Mouse (Mus musculus) embryonic facial prominence, embryonic 12.5 days (tissue): ENCODE measurements around the gene Dusp6. TPM values are rescaled to one million over a fixed set of nuclear protein-coding genes. Genes with fewer than 3 reads are reported as not detected.

ENCODE experiments used
- ATAC-seq: fragments of 200-750 bp; cut with Nextera tagmentation; 2 replicates; pipeline ENCODE4 v1.8.0; 2017; ENCODE audit not compliant: insufficient number of reproducible peaks, insufficient read depth, low FRiP score, low TSS enrichment
- H3K27ac ChIP-seq: fragments of 300-500 bp; sonication (generic); 2 replicates; pipeline ENCODE4 v1.5.1; 2016; ENCODE audit warnings: mild to moderate bottlenecking
- H3K27me3 ChIP-seq: fragments of 300-500 bp; sonication (generic); 2 replicates; pipeline ENCODE4 v1.6.1; 2016; ENCODE audit warnings: mild to moderate bottlenecking, moderate library complexity
- H3K36me3 ChIP-seq: fragments of 300-500 bp; sonication (generic); 2 replicates; pipeline ENCODE4 v1.6.1; 2016; ENCODE audit warnings: mild to moderate bottlenecking
- H3K4me1 ChIP-seq: fragments of 300-500 bp; sonication (generic); 2 replicates; pipeline ENCODE4 v1.6.1; 2016
- H3K4me2 ChIP-seq: fragments of 300-500 bp; sonication (generic); replicated peaks from 2 replicates; pipeline ENCODE4 v1.6.1; 2016; ENCODE audit warnings: mild to moderate bottlenecking, moderate library complexity
- H3K4me3 ChIP-seq: fragments of 300-500 bp; sonication (generic); 2 replicates; pipeline ENCODE4 v1.5.1; 2016; ENCODE audit warnings: mild to moderate bottlenecking
- H3K9ac ChIP-seq: fragments of 300-500 bp; sonication (generic); 2 replicates; pipeline ENCODE4 v1.6.1; 2016; ENCODE audit warnings: mild to moderate bottlenecking, moderate library complexity
- H3K9me3 ChIP-seq: fragments of 300-500 bp; sonication (generic); 2 replicates; pipeline ENCODE4 v1.6.1; 2016; ENCODE audit warnings: mild to moderate bottlenecking, moderate library complexity
- WGBS: fragments of 180-500 bp; shearing (Covaris S2); methylation state at CpG from one replicate; pipeline ENCODE4 v1.1.7; 2016; 5-methylcytosine and 5-hydroxymethylcytosine counted together
- polyA plus RNA-seq: library from polyadenylated mRNA; unstranded; fragments of >200 nt; fragmentation: Nextera tagmentation; extraction: Ambion mirVana; gene quantifications from 2 replicates; pipeline ENCODE4 v1.2.1, GENCODE M21; 2016

Gene Dusp6
- polyA plus RNA-seq, 1 experiment from 2014 or later, result 90.7 TPM

GRCm38 (mm10) chr10:99310204-99310603 is 47.2 kb downstream of the Dusp6 start:
- Histone ChIP-seq H3K9me3 (no peaks in the 10 kb centered on the region), H3K36me3 (no peaks in the 10 kb centered on the region), H3K9ac (no peak overlapping the region), H3K27ac (no peak overlapping the region), H3K4me3 (no peak overlapping the region), H3K27me3 (no peaks in the 10 kb centered on the region), H3K4me2 (no peak overlapping the region), H3K4me1 (no peaks in the 10 kb centered on the region)
- 75% methylated on average over 10 of the region's 10 CpGs for WGBS
- no peak for ATAC-seq

GRCm38 (mm10) chr10:99311956-99312355 is 48.9 kb downstream of the Dusp6 start:
- H3K4me3 ChIP-seq, result no peak overlapping the region
- no peak for ATAC-seq
- H3K9ac ChIP-seq, result no peak overlapping the region
- H3K4me2 ChIP-seq, result no peak overlapping the region
- no peak overlapping the region for H3K27ac ChIP-seq
- H3K4me1 ChIP-seq, result no peaks in the 10 kb centered on the region
- no peaks in the 10 kb centered on the region for H3K9me3 ChIP-seq
- H3K27me3 ChIP-seq, result no peaks in the 10 kb centered on the region
- 80% methylated on average over 1 of the region's 1 CpGs for WGBS
- H3K36me3 ChIP-seq, result no peaks in the 10 kb centered on the region

GRCm38 (mm10) chr10:99314366-99314765 is 51.3 kb downstream of the Dusp6 start:
- 68% methylated on average over 7 of the region's 7 CpGs for WGBS
- ATAC-seq, result no peak
- Histone ChIP-seq H3K27me3 (no peaks in the 10 kb centered on the region), H3K4me1 (no peaks in the 10 kb centered on the region), H3K4me3 (no peak overlapping the region), H3K27ac (no peak overlapping the region), H3K9me3 (no peaks in the 10 kb centered on the region), H3K9ac (no peak overlapping the region), H3K36me3 (no peaks in the 10 kb centered on the region), H3K4me2 (no peak overlapping the region)

- H3K4me2 ChIP-seq, result no peak overlapping the region
- no peak overlapping the region for H3K4me3 ChIP-seq
- no peaks in the 10 kb centered on the region for H3K4me1 ChIP-seq
- H3K9ac ChIP-seq, result no peak overlapping the region
- no peak overlapping the region for H3K27ac ChIP-seq
- H3K9me3 ChIP-seq, result no peaks in the 10 kb centered on the region
- H3K36me3 ChIP-seq, result no peaks in the 10 kb centered on the region
- H3K27me3 ChIP-seq, result no peaks in the 10 kb centered on the region
- no peak for ATAC-seq
Measured at GRCm38 (mm10) chr10:99317057-99317456, 54.0 kb downstream of the Dusp6 start.

Other genes with a start within 250 kb of the Dusp6 start
- gene Poc1b, start 156.2 kb upstream of the Dusp6 start, polyA plus RNA-seq, result 19.4 and 21.1 TPM in 2 replicates
- gene Galnt4, start 155.1 kb upstream of the Dusp6 start, polyA plus RNA-seq, result 8.1 and 9.5 TPM in 2 replicates
- gene Phxr2, start 136.9 kb upstream of the Dusp6 start, polyA plus RNA-seq, result 0.18 TPM in 1 of 2 replicates, not detected in the other